In the genomic region with DNA sequence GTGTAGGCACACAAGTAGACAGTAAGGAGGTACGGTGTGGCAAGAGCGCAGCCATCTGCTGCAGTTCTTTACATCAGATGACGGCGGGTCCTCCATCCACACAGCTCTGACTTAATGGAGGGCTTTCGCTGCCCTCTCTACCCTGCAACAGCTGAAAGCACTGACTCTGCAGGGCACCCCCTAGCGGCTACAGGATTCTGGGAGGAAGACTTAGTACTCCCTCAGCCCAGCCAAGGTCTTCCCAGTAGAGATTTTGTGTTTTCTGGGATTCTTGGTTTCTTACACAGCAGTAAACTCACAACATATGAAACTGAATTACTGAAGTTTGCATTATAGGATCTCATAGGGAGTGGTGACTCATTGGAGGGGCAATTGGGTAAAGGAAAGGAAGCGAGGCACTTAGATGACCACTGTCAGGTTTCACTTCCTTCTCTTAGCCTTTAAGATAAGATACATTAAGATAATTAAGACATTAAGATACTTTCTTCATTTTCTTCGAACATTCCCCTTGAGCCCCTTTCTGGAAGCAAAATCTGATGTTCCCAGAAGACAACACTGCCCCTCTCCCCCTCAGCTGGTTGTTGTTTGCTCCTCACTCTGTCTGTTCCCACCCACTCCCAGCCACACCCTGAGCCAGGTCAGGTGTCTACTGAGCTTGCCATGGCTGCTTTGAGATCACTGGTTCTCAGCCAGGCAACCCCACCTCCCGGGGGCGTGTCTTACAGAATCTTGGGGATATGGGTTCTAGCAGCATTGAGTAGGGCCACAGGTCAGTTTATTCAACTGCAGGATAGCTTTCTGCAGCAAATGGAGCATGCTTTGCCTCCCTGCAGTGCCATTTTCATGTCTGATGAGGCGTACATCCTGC, we compare ENCODE assay signal across 12 mouse cellular contexts. TPM values are rescaled to one million over a fixed set of nuclear protein-coding genes. Genes with fewer than 3 reads are reported as not detected.
DNase-seq lines count a peak whose midpoint lies in the region; ATAC-seq and TF ChIP-seq lines count a peak whose summit lies in the region.
"Had no signal": no experiment of that assay in that cellular context is flagged by ENCODE, and none has a peak within 500 bp of the region (broad histone marks: within the 10 kb centered on the region; RNA-seq: fewer than 3 reads in every experiment).

No protein-coding gene starts in this region.

- no peak overlapping the region for H3K9ac ChIP-seq in heart, adult 2 months (ENCODE audit: low read depth, low read length)
- H3K9ac ChIP-seq in liver, embryonic 11.5 days (ENCODE audit: low read depth, low read length), result no peak overlapping the region
- H3K9ac ChIP-seq: embryonic facial prominence, embryonic 15.5 days; heart, embryonic 15.5 days; stomach, embryonic 15.5 days had no signal

- no peak for TF ChIP-seq POLR2A in heart, adult 2 months (IDR thresholded peaks at IDR 0.05; ENCODE audit: insufficient read depth, low read depth, low read length)

- no peak for TF ChIP-seq EP300 in heart, adult 2 months (IDR thresholded peaks at IDR 0.05; ENCODE audit: insufficient read depth, low read depth, low read length)

- H3K27me3 ChIP-seq in heart, adult 2 months (ENCODE audit: control insufficient read depth, insufficient read depth, low read length), result no peaks in the 10 kb centered on the region
- H3K27me3 ChIP-seq in heart, embryonic 10.5 days (ENCODE audit: insufficient read depth, poor library complexity, severe bottlenecking), result no peaks in the 10 kb centered on the region
- H3K27me3 ChIP-seq in liver, embryonic 11.5 days (replicated peaks; ENCODE audit: control insufficient read depth, insufficient read depth, low read length), result no peaks in the 10 kb centered on the region
- H3K27me3 ChIP-seq: embryonic facial prominence, embryonic 15.5 days; heart, embryonic 15.5 days; Patski; stomach, embryonic 15.5 days had no signal

- no peak overlapping the region for H3K4me3 ChIP-seq in heart, adult 2 months
- H3K4me3 ChIP-seq in heart, embryonic 10.5 days, result no peak overlapping the region
- no peak overlapping the region for H3K4me3 ChIP-seq in liver, embryonic 11.5 days (ENCODE audit: low read depth, low read length)
- H3K4me3 ChIP-seq: embryonic facial prominence, embryonic 15.5 days; heart, embryonic 15.5 days; stomach, embryonic 15.5 days had no signal

- no peaks in the 10 kb centered on the region for H3K36me3 ChIP-seq in heart, adult 2 months (ENCODE audit: control insufficient read depth, insufficient read depth, low read length)
- H3K36me3 ChIP-seq in heart, embryonic 10.5 days, result peaks cover 87% of the 10 kb centered on the region
- no peaks in the 10 kb centered on the region; the same call in 1 of the 2 replicates for H3K36me3 ChIP-seq in liver, embryonic 11.5 days (ENCODE audit: control insufficient read depth, insufficient read depth, low read length)

- peak; percentile 51 for TF ChIP-seq CTCF in heart, adult 2 months (IDR thresholded peaks at IDR 0.05)

- H3K79me2 ChIP-seq in heart, adult 2 months (replicated peaks; ENCODE audit: control insufficient read depth, insufficient read depth, low read length), result no peaks in the 10 kb centered on the region

- ATAC-seq in liver, embryonic 11.5 days (replicated peaks; ENCODE audit: low FRiP score), result peak; percentile 61; the same call in 1 of the 2 replicates
- ATAC-seq: Patski had no signal

- no peak overlapping the region for H3K4me2 ChIP-seq in liver, embryonic 11.5 days
- H3K4me2 ChIP-seq: embryonic facial prominence, embryonic 15.5 days; heart, embryonic 15.5 days; stomach, embryonic 15.5 days had no signal

- 81% methylated on average over 11 of the region's 11 CpGs for WGBS in heart, adult 2 months
- WGBS in heart, embryonic 10.5 days, result 70% methylated on average over 11 of the region's 11 CpGs
- 70% methylated on average over 11 of the region's 11 CpGs for WGBS in liver, embryonic 11.5 days

- intact Hi-C loops in heart, adult 2 months (cut with DNase I), result no loop called here

- H3K27ac ChIP-seq in heart, adult 2 months, result no peak overlapping the region
- H3K27ac ChIP-seq in heart, embryonic 10.5 days, result no peak overlapping the region
- H3K27ac ChIP-seq in liver, embryonic 11.5 days (ENCODE audit: low read depth, low read length), result no peak overlapping the region
- H3K27ac ChIP-seq: embryonic facial prominence, embryonic 15.5 days; heart, embryonic 15.5 days; stomach, embryonic 15.5 days had no signal

- no peak for DNase-seq in heart, adult 2 months
- no peak for DNase-seq in heart, embryonic 10.5 days (ENCODE audit: low spot score)
- DNase-seq in ovary, postnatal 36 days (ENCODE audit: low spot score), result peak; percentile 15
- DNase-seq in ovary, postnatal 14 days (ENCODE audit: low spot score), result no peak
- DNase-seq in liver, embryonic 11.5 days (ENCODE audit: low spot score), result no peak
- peak; percentile 26 for DNase-seq in thymus, postnatal 25 days
- DNase-seq in right cerebral cortex, adult 2 months (ENCODE audit: low spot score in 2 of 2), result no peak
- no peak for DNase-seq in spleen, postnatal 14 days (ENCODE audit: low spot score in 2 of 2)

- no peaks in the 10 kb centered on the region for H3K9me3 ChIP-seq in heart, embryonic 10.5 days
- H3K9me3 ChIP-seq in liver, embryonic 11.5 days (ENCODE audit: control insufficient read depth, low read length), result no peaks in the 10 kb centered on the region
- H3K9me3 ChIP-seq: embryonic facial prominence, embryonic 15.5 days; heart, embryonic 15.5 days; stomach, embryonic 15.5 days had no signal

- H3K4me1 ChIP-seq in heart, adult 2 months (ENCODE audit: control insufficient read depth, insufficient read depth, low read length), result no peaks in the 10 kb centered on the region
- H3K4me1 ChIP-seq in heart, embryonic 10.5 days, result no peaks in the 10 kb centered on the region
- no peaks in the 10 kb centered on the region for H3K4me1 ChIP-seq in liver, embryonic 11.5 days (replicated peaks; ENCODE audit: control insufficient read depth, insufficient read depth, low read length)
- H3K4me1 ChIP-seq: embryonic facial prominence, embryonic 15.5 days; heart, embryonic 15.5 days; stomach, embryonic 15.5 days had no signal

RNA-seq across cellular contexts. Expression of a gene that starts 10.3 kb away (rescaled TPM):
- total RNA-seq in heart, adult 2 months (2021), result 10 to 100 TPM in 1 of 2 experiments, 1 to 10 TPM in 1; 9.6 to 10.3 TPM
- polyA plus RNA-seq in heart, adult 2 months (2012; rRNA removed), result 2.5 and 2.7 TPM in 2 replicates
- polyA plus RNA-seq in heart, embryonic 10.5 days (2016; fragmentation: Nextera tagmentation; extraction: Ambion mirVana), result 5.1 and 5.6 TPM in 2 replicates
- 1.3 and 2.1 TPM in 2 replicates for polyA plus RNA-seq in liver, embryonic 11.5 days (2014; fragmentation: Nextera tagmentation; extraction: Ambion mirVana)

RNA-seq across cellular contexts. Expression of a gene that starts 37.2 kb away (rescaled TPM):
- total RNA-seq in heart, adult 2 months (2021), result 1 to 10 TPM; 1.8 to 2.0 TPM
- polyA plus RNA-seq in heart, adult 2 months (2012; rRNA removed), result 1.6 and 2.6 TPM in 2 replicates
- 18.0 and 18.1 TPM in 2 replicates for polyA plus RNA-seq in heart, embryonic 10.5 days (2016; fragmentation: Nextera tagmentation; extraction: Ambion mirVana)
- polyA plus RNA-seq in liver, embryonic 11.5 days (2014; fragmentation: Nextera tagmentation; extraction: Ambion mirVana), result 22.3 and 23.2 TPM in 2 replicates

Comparison
In these comparisons a context has a peak if more than half of its experiments do, and no peak if none do; other contexts are left out.
1. DNase-seq: peak in ovary, postnatal 36 days (single experiment) and thymus, postnatal 25 days (single experiment); none in heart, adult 2 months (0 of 2), heart, embryonic 10.5 days (single experiment), ovary, postnatal 14 days (single experiment), liver, embryonic 11.5 days (single experiment), right cerebral cortex, adult 2 months (0 of 2) and spleen, postnatal 14 days (0 of 2).